Mouse (Mus musculus) MEL (cell line): ENCODE data around the gene Nptn.

Experiments used
- CHD2 ChIP-seq: IDR thresholded peaks from 2 replicates; pipeline ENCODE4 v1.6.1; 2011; ENCODE audit warnings: low read length, improper control_type of control experiment
- CTCF ChIP-seq, 3 experiments: IDR thresholded peaks in 2 of 3; conservative IDR thresholded peaks in 1 of 3; 2 replicates each; pipeline ENCODE4 v1.5.1; 2011 to 2012; ENCODE audit warnings: low read length in 3 of 3, low read depth in 2 of 3, mild to moderate bottlenecking in 2 of 3, improper control_type of control experiment in 1 of 3, inconsistent platforms in 1 of 3, mixed read lengths in 1 of 3, moderate library complexity in 1 of 3; ENCODE audit not compliant: control insufficient read depth in 1 of 3, insufficient read depth in 1 of 3, poor library complexity in 1 of 3, severe bottlenecking in 1 of 3
- HCFC1 ChIP-seq: IDR thresholded peaks from 2 replicates; pipeline ENCODE4 v1.6.1; 2012; ENCODE audit warnings: low read depth, mild to moderate bottlenecking, inconsistent platforms, low read length, improper control_type of control experiment, moderate library complexity
- JUND ChIP-seq: IDR thresholded peaks from 2 replicates; pipeline ENCODE4 v1.6.1; 2011; ENCODE audit warnings: low read depth, mild to moderate bottlenecking, improper control_type of control experiment, low read length
- MAX ChIP-seq: IDR thresholded peaks from 2 replicates; pipeline ENCODE4 v1.6.1; 2011; ENCODE audit warnings: low read length, improper control_type of control experiment
- POLR2A ChIP-seq, 2 experiments: IDR thresholded peaks; 2 replicates each; pipeline ENCODE4 v1.6.1; 2011 to 2012; ENCODE audit warnings: low read length in 2 of 2, mild to moderate bottlenecking in 2 of 2, control low read depth in 1 of 2, improper control_type of control experiment in 1 of 2, low read depth in 1 of 2, moderate library complexity in 1 of 2; ENCODE audit not compliant: control insufficient read depth in 1 of 2, insufficient read depth in 1 of 2, poor library complexity in 1 of 2
- POLR2AphosphoS2 ChIP-seq: IDR thresholded peaks from 2 replicates; pipeline ENCODE4 v1.6.1; 2011; ENCODE audit warnings: low read length, improper control_type of control experiment
- TAL1 ChIP-seq: IDR thresholded peaks from 2 replicates; pipeline ENCODE4 v1.6.1; 2012; ENCODE audit warnings: mild to moderate bottlenecking, inconsistent platforms, low read length, moderate library complexity, mixed read lengths
- TBP ChIP-seq: IDR thresholded peaks from 2 replicates; pipeline ENCODE4 v1.8.0; 2011; ENCODE audit warnings: low read depth, low read length, improper control_type of control experiment

GRCm38 (mm10) chr9:58581283-58581930 is 633 bp upstream of the Nptn start:
- TF ChIP-seq JUND (no peak), CTCF (IDR thresholded peaks at IDR 0.05 in 2 of 3, conservative IDR thresholded peaks at IDR 0.05 in 1 of 3; ENCODE audit: control insufficient read depth in 1 of 3, insufficient read depth in 1 of 3, low read depth in 2 of 3, low read length in 3 of 3, poor library complexity in 1 of 3, severe bottlenecking in 1 of 3) (no peak; a peak in 1 of 6 replicates), POLR2A (IDR thresholded peaks at IDR 0.05; ENCODE audit: control insufficient read depth in 1 of 2, insufficient read depth in 1 of 2, low read depth in 1 of 2, low read length in 2 of 2, poor library complexity in 1 of 2) (no peak), HCFC1 (no peak), TAL1 (no peak), POLR2AphosphoS2 (no peak), MAX (no peak), TBP (no peak), CHD2 (no peak)
